Mouse (Mus musculus): ENCODE measurements at regions not wholly inside any gene's neighbourhood (a gene's known extent, or its start where the extent isn't known, plus 50 kb on each side); places are given as distances from the start of the nearest gene placed in this dataset.

- Histone ChIP-seq H3K4me1 (ENCODE audit: control insufficient read depth, insufficient read depth, low read length) (peaks cover 10% of the 10 kb centered on the region; the same call in 1 of the 2 replicates), H3K27me3 (ENCODE audit: control insufficient read depth, insufficient read depth, low read length) (no peaks in the 10 kb centered on the region), H3K4me3 (ENCODE audit: low read length) (no peak overlapping the region), H3K27ac (ENCODE audit: low read depth, low read length) (no peak overlapping the region), H3K36me3 (ENCODE audit: control insufficient read depth, insufficient read depth, low read length) (no peaks in the 10 kb centered on the region), H3K9ac (ENCODE audit: low read depth, low read length) (no peak overlapping the region), H3K9me3 (ENCODE audit: control insufficient read depth, low read length) (no peaks in the 10 kb centered on the region), H3K4me2 (replicated peaks; ENCODE audit: low read depth, low read length) (no peak overlapping the region)
- ATAC-seq (ENCODE audit: low FRiP score, low TSS enrichment) = 0 out of 2 replicates have a peak, but pooled peaks have one; percentile 43
- WGBS = 27% methylated on average over 3 of the region's 3 CpGs
Measured at GRCm38 (mm10) chr15:93789762-93790161, 194.1 kb upstream of the Prickle1 start.

- no peaks in the 10 kb centered on the region for H3K27me3 ChIP-seq (ENCODE audit: control insufficient read depth, insufficient read depth, low read length)
- ATAC-seq (ENCODE audit: low FRiP score, low TSS enrichment) = no peak
- peaks cover 10% of the 10 kb centered on the region; the same call in 1 of the 2 replicates for H3K4me1 ChIP-seq (ENCODE audit: control insufficient read depth, insufficient read depth, low read length)
- no peak overlapping the region for H3K9ac ChIP-seq (ENCODE audit: low read depth, low read length)
- H3K4me2 ChIP-seq (replicated peaks; ENCODE audit: low read depth, low read length) = no peak overlapping the region
- no peak overlapping the region for H3K4me3 ChIP-seq (ENCODE audit: low read length)
- H3K9me3 ChIP-seq (ENCODE audit: control insufficient read depth, low read length) = no peaks in the 10 kb centered on the region
- H3K27ac ChIP-seq (ENCODE audit: low read depth, low read length) = no peak overlapping the region
- no peaks in the 10 kb centered on the region for H3K36me3 ChIP-seq (ENCODE audit: control insufficient read depth, insufficient read depth, low read length)
- WGBS = 92% methylated on average over 6 of the region's 6 CpGs
Measured at GRCm38 (mm10) chr15:93787361-93787760, 191.7 kb upstream of the Prickle1 start.

- Histone ChIP-seq H3K9ac (ENCODE audit: low read depth, low read length) (no peak overlapping the region), H3K36me3 (ENCODE audit: control insufficient read depth, insufficient read depth, low read length) (no peaks in the 10 kb centered on the region), H3K4me3 (ENCODE audit: low read length) (no peak overlapping the region), H3K9me3 (ENCODE audit: control insufficient read depth, low read length) (no peaks in the 10 kb centered on the region), H3K27me3 (ENCODE audit: control insufficient read depth, insufficient read depth, low read length) (no peaks in the 10 kb centered on the region), H3K4me2 (replicated peaks; ENCODE audit: low read depth, low read length) (no peak overlapping the region), H3K4me1 (ENCODE audit: control insufficient read depth, insufficient read depth, low read length) (peaks cover 3% of the 10 kb centered on the region; the same call in 1 of the 2 replicates), H3K27ac (ENCODE audit: low read depth, low read length) (no peak overlapping the region)
- WGBS = 92% methylated on average over 11 of the region's 11 CpGs
- no peak for ATAC-seq (ENCODE audit: low FRiP score, low TSS enrichment)
Measured at GRCm38 (mm10) chr15:93785846-93786412, 190.2 kb upstream of the Prickle1 start.

GRCm38 (mm10) chr15:93783736-93784135, 188.0 kb upstream of the Prickle1 start:
- ATAC-seq (ENCODE audit: low FRiP score, low TSS enrichment) = no peak
- Histone ChIP-seq H3K27ac (ENCODE audit: low read depth, low read length) (no peak overlapping the region), H3K4me1 (ENCODE audit: control insufficient read depth, insufficient read depth, low read length) (no peaks in the 10 kb centered on the region), H3K9ac (ENCODE audit: low read depth, low read length) (no peak overlapping the region), H3K36me3 (ENCODE audit: control insufficient read depth, insufficient read depth, low read length) (no peaks in the 10 kb centered on the region), H3K27me3 (ENCODE audit: control insufficient read depth, insufficient read depth, low read length) (no peaks in the 10 kb centered on the region), H3K9me3 (ENCODE audit: control insufficient read depth, low read length) (no peaks in the 10 kb centered on the region), H3K4me3 (ENCODE audit: low read length) (no peak overlapping the region), H3K4me2 (replicated peaks; ENCODE audit: low read depth, low read length) (no peak overlapping the region)
- 74% methylated on average over 4 of the region's 4 CpGs for WGBS

- WGBS = 16% methylated on average over 12 of the region's 12 CpGs
- no peaks in the 10 kb centered on the region for H3K27me3 ChIP-seq (ENCODE audit: control insufficient read depth, insufficient read depth, low read length)
- H3K27ac ChIP-seq (ENCODE audit: low read depth, low read length) = peak overlapping the region; percentile 18; the same call in 1 of the 2 replicates
- H3K4me3 ChIP-seq (ENCODE audit: low read length) = no peak overlapping the region
- ATAC-seq (ENCODE audit: low FRiP score, low TSS enrichment) = peak; percentile 82
- H3K4me2 ChIP-seq (replicated peaks; ENCODE audit: low read depth, low read length) = no peak overlapping the region
- no peaks in the 10 kb centered on the region for H3K36me3 ChIP-seq (ENCODE audit: control insufficient read depth, insufficient read depth, low read length)
- H3K9ac ChIP-seq (ENCODE audit: low read depth, low read length) = no peak overlapping the region
- H3K4me1 ChIP-seq (ENCODE audit: control insufficient read depth, insufficient read depth, low read length) = no peaks in the 10 kb centered on the region
- H3K9me3 ChIP-seq (ENCODE audit: control insufficient read depth, low read length) = no peaks in the 10 kb centered on the region
Measured at GRCm38 (mm10) chr15:93775199-93775745, 179.6 kb upstream of the Prickle1 start.

GRCm38 (mm10) chr15:93774340-93774739, 178.6 kb upstream of the Prickle1 start:
- no peaks in the 10 kb centered on the region for H3K4me1 ChIP-seq (ENCODE audit: control insufficient read depth, insufficient read depth, low read length)
- no peaks in the 10 kb centered on the region for H3K27me3 ChIP-seq (ENCODE audit: control insufficient read depth, insufficient read depth, low read length)
- H3K9me3 ChIP-seq (ENCODE audit: control insufficient read depth, low read length) = no peaks in the 10 kb centered on the region
- no peak overlapping the region for H3K9ac ChIP-seq (ENCODE audit: low read depth, low read length)
- no peak for ATAC-seq (ENCODE audit: low FRiP score, low TSS enrichment)
- H3K36me3 ChIP-seq (ENCODE audit: control insufficient read depth, insufficient read depth, low read length) = no peaks in the 10 kb centered on the region
- 51% methylated on average over 4 of the region's 4 CpGs for WGBS
- H3K4me2 ChIP-seq (replicated peaks; ENCODE audit: low read depth, low read length) = no peak overlapping the region
- no peak overlapping the region for H3K27ac ChIP-seq (ENCODE audit: low read depth, low read length)
- H3K4me3 ChIP-seq (ENCODE audit: low read length) = no peak overlapping the region

GRCm38 (mm10) chr15:93766981-93767380, 171.3 kb upstream of the Prickle1 start:
- no peak overlapping the region for H3K9ac ChIP-seq (ENCODE audit: low read depth, low read length)
- H3K4me1 ChIP-seq (ENCODE audit: control insufficient read depth, insufficient read depth, low read length) = no peaks in the 10 kb centered on the region
- no peak overlapping the region for H3K27ac ChIP-seq (ENCODE audit: low read depth, low read length)
- H3K4me3 ChIP-seq (ENCODE audit: low read length) = no peak overlapping the region
- H3K36me3 ChIP-seq (ENCODE audit: control insufficient read depth, insufficient read depth, low read length) = no peaks in the 10 kb centered on the region
- H3K27me3 ChIP-seq (ENCODE audit: control insufficient read depth, insufficient read depth, low read length) = no peaks in the 10 kb centered on the region
- 83% methylated on average over 3 of the region's 3 CpGs for WGBS
- ATAC-seq (ENCODE audit: low FRiP score, low TSS enrichment) = no peak
- H3K4me2 ChIP-seq (replicated peaks; ENCODE audit: low read depth, low read length) = no peak overlapping the region
- no peaks in the 10 kb centered on the region for H3K9me3 ChIP-seq (ENCODE audit: control insufficient read depth, low read length)

GRCm38 (mm10) chr15:93763047-93763446, 167.4 kb upstream of the Prickle1 start:
- ATAC-seq (ENCODE audit: low FRiP score, low TSS enrichment) = no peak
- no peak overlapping the region for H3K4me3 ChIP-seq (ENCODE audit: low read length)
- no peaks in the 10 kb centered on the region for H3K4me1 ChIP-seq (ENCODE audit: control insufficient read depth, insufficient read depth, low read length)
- no peaks in the 10 kb centered on the region for H3K27me3 ChIP-seq (ENCODE audit: control insufficient read depth, insufficient read depth, low read length)
- no peaks in the 10 kb centered on the region for H3K9me3 ChIP-seq (ENCODE audit: control insufficient read depth, low read length)
- no peaks in the 10 kb centered on the region for H3K36me3 ChIP-seq (ENCODE audit: control insufficient read depth, insufficient read depth, low read length)
- no peak overlapping the region for H3K4me2 ChIP-seq (replicated peaks; ENCODE audit: low read depth, low read length)
- no peak overlapping the region for H3K27ac ChIP-seq (ENCODE audit: low read depth, low read length)
- WGBS = 81% methylated on average over 5 of the region's 5 CpGs
- no peak overlapping the region for H3K9ac ChIP-seq (ENCODE audit: low read depth, low read length)

- ATAC-seq (ENCODE audit: low FRiP score, low TSS enrichment) = no peak
- 69% methylated on average over 8 of the region's 8 CpGs for WGBS
- no peaks in the 10 kb centered on the region for H3K9me3 ChIP-seq (ENCODE audit: control insufficient read depth, low read length)
Measured at GRCm38 (mm10) chr15:93758204-93758836, 162.6 kb upstream of the Prickle1 start.

More at GRCm38 (mm10) chr15:93758204-93758836, 162.6 kb upstream of the Prickle1 start:
- Histone ChIP-seq H3K9ac (ENCODE audit: low read depth, low read length) (no peak overlapping the region), H3K36me3 (ENCODE audit: control insufficient read depth, insufficient read depth, low read length) (no peaks in the 10 kb centered on the region), H3K4me2 (replicated peaks; ENCODE audit: low read depth, low read length) (no peak overlapping the region), H3K27ac (ENCODE audit: low read depth, low read length) (no peak overlapping the region), H3K4me1 (ENCODE audit: control insufficient read depth, insufficient read depth, low read length) (no peaks in the 10 kb centered on the region), H3K27me3 (ENCODE audit: control insufficient read depth, insufficient read depth, low read length) (no peaks in the 10 kb centered on the region), H3K4me3 (ENCODE audit: low read length) (no peak overlapping the region)
